Mouse (Mus musculus): ENCODE measurements around the gene Med23.

DNA sequence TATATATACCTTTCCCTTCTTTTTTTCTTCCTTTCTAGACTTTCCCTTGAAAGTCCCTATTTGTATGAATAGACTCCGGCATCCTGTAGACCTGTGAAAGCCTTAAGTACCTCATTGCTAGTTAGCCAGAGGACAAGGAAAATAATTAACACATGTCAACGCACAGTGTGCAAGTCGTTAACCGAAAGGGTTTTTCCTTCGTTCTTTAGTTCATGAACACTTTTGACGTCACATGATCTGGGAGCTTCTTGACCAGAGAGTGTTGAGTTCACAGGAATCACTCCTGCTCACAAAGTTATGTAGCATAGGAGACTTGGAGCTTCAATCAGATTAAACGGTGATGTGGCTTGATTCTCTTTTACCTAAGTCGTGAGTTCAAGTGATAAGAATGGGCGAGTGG is 37.5 kb upstream of the Med23 start:
- TF ChIP-seq CTCF (IDR thresholded peaks at IDR 0.05; ENCODE audit: borderline replicate concordance, insufficient read depth, low read length) (no peak), POLR2A (IDR thresholded peaks at IDR 0.05; ENCODE audit: low read depth, low read length) (no peak)

Measured in embryonic fibroblast, embryonic 13.5 days (primary cell).